Mouse (Mus musculus) mature B cell (primary cell): ENCODE data around the gene Zfyve21.

Source experiments
- in situ Hi-C: fragments of 300-500 bp; cut with MboI; formaldehyde crosslinking; loops from 2 replicates; pipeline ENCODE4 v1.14.3; 2019

Gene Zfyve21

GRCm38 (mm10) chr12:111843470-111843869, 29.5 kb downstream of the Zfyve21 start:
- in situ Hi-C loops = no loop called here

GRCm38 (mm10) chr12:111845953-111846352, 32.0 kb downstream of the Zfyve21 start:
- in situ Hi-C loops = no loop called here

GRCm38 (mm10) chr12:111846815-111847214, 32.8 kb downstream of the Zfyve21 start:
- in situ Hi-C loops = no loop called here

GRCm38 (mm10) chr12:111848300-111848798, 34.4 kb downstream of the Zfyve21 start:
- in situ Hi-C loops = no loop called here

GRCm38 (mm10) chr12:111851235-111851634, 37.3 kb downstream of the Zfyve21 start:
- in situ Hi-C loops = no loop called here

- in situ Hi-C loops = no loop called here
Measured at GRCm38 (mm10) chr12:111851745-111852144, 37.8 kb downstream of the Zfyve21 start.

- in situ Hi-C loops = no loop called here
Measured at GRCm38 (mm10) chr12:111853011-111853436, 39.1 kb downstream of the Zfyve21 start.

- in situ Hi-C loops = no loop called here
Measured at GRCm38 (mm10) chr12:111853546-111853945, 39.6 kb downstream of the Zfyve21 start.

- in situ Hi-C loops = no loop called here
Measured at GRCm38 (mm10) chr12:111855448-111855847, 41.5 kb downstream of the Zfyve21 start.

- in situ Hi-C loops = no loop called here
Measured at GRCm38 (mm10) chr12:111864206-111864824, 50.3 kb downstream of the Zfyve21 start.

GRCm38 (mm10) chr12:111869806-111870205, 55.8 kb downstream of the Zfyve21 start:
- in situ Hi-C loops = no loop called here

GRCm38 (mm10) chr12:111870811-111871210, 56.8 kb downstream of the Zfyve21 start:
- in situ Hi-C loops = no loop called here

GRCm38 (mm10) chr12:111872079-111872478, 58.1 kb downstream of the Zfyve21 start:
- in situ Hi-C loops = no loop called here

- in situ Hi-C loops = loop anchor here (5.0 kb wide), 1 partner anchor 78 kb away; no protein-coding TSS in a partner anchor
Measured at GRCm38 (mm10) chr12:111874601-111875140, 60.7 kb downstream of the Zfyve21 start.

GRCm38 (mm10) chr12:111875499-111875898, 61.5 kb downstream of the Zfyve21 start:
- in situ Hi-C loops = loop anchor here (5.0 kb wide), 1 partner anchor 77 kb away; no protein-coding TSS in a partner anchor

- in situ Hi-C loops = loop anchor here (5.0 kb wide), 1 partner anchor 74 kb away; no protein-coding TSS in a partner anchor
Measured at GRCm38 (mm10) chr12:111878213-111878612, 64.2 kb downstream of the Zfyve21 start.
